Mouse (Mus musculus) embryonic fibroblast, embryonic 13.5 days (primary cell): ENCODE measurements around the gene Cd180.

ENCODE experiments used
- CTCF ChIP-seq: IDR thresholded peaks from 2 replicates; pipeline ENCODE4 v1.5.1; 2011; ENCODE audit warnings: mild to moderate bottlenecking, control low read depth, low read length, moderate library complexity, borderline replicate concordance; ENCODE audit not compliant: insufficient read depth
- POLR2A ChIP-seq: IDR thresholded peaks from 2 replicates; pipeline ENCODE4 v1.6.1; 2011; ENCODE audit warnings: low read depth, mild to moderate bottlenecking, control low read depth, low read length, moderate library complexity

DNA sequence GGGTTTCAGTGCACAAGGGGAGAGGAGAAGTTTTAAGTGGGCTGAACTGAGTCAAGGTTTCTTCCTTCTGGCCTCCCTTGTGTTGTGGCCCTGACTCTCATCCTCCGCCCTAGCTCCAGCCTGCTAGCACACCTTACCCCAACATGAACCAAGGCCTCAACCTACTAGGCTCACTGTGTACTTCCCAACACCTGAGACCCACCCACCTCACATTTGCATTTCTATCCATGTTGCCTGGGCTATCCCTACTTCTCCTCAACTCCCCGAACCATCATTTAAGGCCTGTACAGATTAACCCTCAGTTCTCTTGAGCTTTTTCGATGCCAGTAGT, 51.9 kb downstream of the Cd180 start:
- TF ChIP-seq CTCF (no peak), POLR2A (no peak)
